Mouse (Mus musculus): ENCODE results near the gene Pold4. TPM values are rescaled to one million over a fixed set of nuclear protein-coding genes. Genes with fewer than 3 reads are reported as not detected.

The Pold4 gene
- total and polyA plus RNA-seq, 2 experiments = 27.2 to 60.4 TPM

GRCm38 (mm10) chr19:4279487-4279886 lies 47.8 kb downstream of the Pold4 start:
- TF ChIP-seq CTCF (IDR thresholded peaks at IDR 0.05; ENCODE audit: low read depth, low read length) (0 out of 2 replicates have a peak, but pooled peaks have one; percentile 7), POLR2A (IDR thresholded peaks at IDR 0.05; ENCODE audit: extremely low read depth, insufficient read depth, low read length) (no peak)
- H3K4me3 ChIP-seq (ENCODE audit: insufficient read depth, low read depth, low read length) = no peak overlapping the region
- 93% methylated on average over 1 of the region's 1 CpGs for WGBS
- no peaks in the 10 kb centered on the region for H3K36me3 ChIP-seq (ENCODE audit: control insufficient read depth, insufficient read depth, low read length)
- DNase-seq (ENCODE audit: extremely low read depth, low read depth, low spot score) = no peak
- 0 out of 2 replicates have a peak, but pooled peaks cover 2% of the 10 kb centered on the region for H3K4me1 ChIP-seq (ENCODE audit: control insufficient read depth, insufficient read depth, low read length)
- no peaks in the 10 kb centered on the region for H3K79me2 ChIP-seq (ENCODE audit: control insufficient read depth, insufficient read depth, low read length)
- H3K27ac ChIP-seq (replicated peaks; ENCODE audit: insufficient read depth, low read depth, low read length) = no peak overlapping the region
- no peaks in the 10 kb centered on the region for H3K27me3 ChIP-seq (ENCODE audit: control insufficient read depth, insufficient read depth, low read length)
- no peak overlapping the region for H3K9ac ChIP-seq (ENCODE audit: low read depth, low read length)

GRCm38 (mm10) chr19:4280425-4280824 lies 48.7 kb downstream of the Pold4 start:
- Histone ChIP-seq H3K4me1 (ENCODE audit: control insufficient read depth, insufficient read depth, low read length) (0 out of 2 replicates have a peak, but pooled peaks cover 2% of the 10 kb centered on the region), H3K27me3 (ENCODE audit: control insufficient read depth, insufficient read depth, low read length) (no peaks in the 10 kb centered on the region), H3K9ac (ENCODE audit: low read depth, low read length) (no peak overlapping the region), H3K79me2 (ENCODE audit: control insufficient read depth, insufficient read depth, low read length) (no peaks in the 10 kb centered on the region), H3K36me3 (ENCODE audit: control insufficient read depth, insufficient read depth, low read length) (no peaks in the 10 kb centered on the region), H3K27ac (replicated peaks; ENCODE audit: insufficient read depth, low read depth, low read length) (no peak overlapping the region), H3K4me3 (ENCODE audit: insufficient read depth, low read depth, low read length) (no peak overlapping the region)
- 97% methylated on average over 9 of the region's 9 CpGs for WGBS
- DNase-seq (ENCODE audit: extremely low read depth, low read depth, low spot score) = no peak
- TF ChIP-seq CTCF (IDR thresholded peaks at IDR 0.05; ENCODE audit: low read depth, low read length) (no peak), POLR2A (IDR thresholded peaks at IDR 0.05; ENCODE audit: extremely low read depth, insufficient read depth, low read length) (no peak)

DNA sequence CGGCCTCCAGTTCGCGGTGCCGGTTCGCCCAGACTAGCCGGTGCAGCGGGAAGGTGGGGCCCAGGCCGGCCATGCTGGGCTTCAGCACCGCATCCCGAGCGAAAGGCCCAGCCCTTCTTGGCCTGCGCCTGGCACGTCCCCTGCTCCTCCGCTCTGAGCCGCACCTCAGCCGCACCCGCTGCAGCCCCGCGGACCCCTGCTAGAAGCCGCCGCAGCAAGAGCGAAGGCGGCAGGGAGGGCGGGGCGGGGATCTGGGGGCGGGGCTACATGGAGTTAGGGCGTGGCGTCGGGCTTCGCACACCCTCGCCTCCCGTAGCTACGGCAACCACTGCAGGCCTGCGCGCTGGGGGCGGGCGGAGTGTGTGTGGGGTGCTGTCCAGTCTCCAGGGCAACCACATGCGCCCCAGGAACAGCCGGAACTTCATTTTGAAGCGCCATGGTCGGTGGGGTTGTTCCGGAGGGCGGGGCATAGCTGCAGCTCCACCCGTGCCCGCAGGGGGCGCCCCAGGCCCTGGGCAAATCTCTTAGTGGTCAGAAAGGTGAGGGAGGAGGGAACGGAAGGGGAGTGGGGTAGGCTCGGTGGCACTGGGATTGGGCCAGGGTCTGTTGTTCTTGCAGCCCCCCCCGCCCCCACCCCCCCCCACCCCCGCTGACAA lies 51.3 kb downstream of the Pold4 start, which contains the start of gene Ankrd13d:
Gene Ankrd13d, minus strand, starts transcription at position 240 of the 656 bp plus-strand sequence.
- Histone ChIP-seq H3K4me3 (ENCODE audit: insufficient read depth, low read depth, low read length) (peak within 1 kb of the TSS; percentile 79), H3K4me1 (ENCODE audit: control insufficient read depth, insufficient read depth, low read length) (0 out of 2 replicates have a peak, but pooled peaks cover 2% of the 10 kb centered on the region), H3K79me2 (ENCODE audit: control insufficient read depth, insufficient read depth, low read length) (no peaks in the 10 kb centered on the region), H3K36me3 (ENCODE audit: control insufficient read depth, insufficient read depth, low read length) (peaks cover 3% of the 10 kb centered on the region; the same call in 1 of the 2 replicates), H3K27ac (replicated peaks; ENCODE audit: insufficient read depth, low read depth, low read length) (no peak within 1 kb of the TSS), H3K9ac (ENCODE audit: low read depth, low read length) (peak within 1 kb of the TSS; percentile 60), H3K27me3 (ENCODE audit: control insufficient read depth, insufficient read depth, low read length) (no peaks in the 10 kb centered on the region)
- peak; percentile 81 for TF ChIP-seq CTCF (IDR thresholded peaks at IDR 0.05; ENCODE audit: low read depth, low read length)
- TF ChIP-seq POLR2A (IDR thresholded peaks at IDR 0.05; ENCODE audit: extremely low read depth, insufficient read depth, low read length) = no peak
- WGBS = under 1% methylated on average over 49 of the region's 50 CpGs
- DNase-seq (ENCODE audit: extremely low read depth, low read depth, low spot score) = peak; percentile 35

Other genes starting within 250 kb of the Pold4 start
- 44.3 and 49.8 TPM in 2 replicates for gene Acy3, start 245.3 kb upstream of the Pold4 start, total RNA-seq (2014; rRNA removed)
- gene Acy3, start 245.3 kb upstream of the Pold4 start, polyA plus RNA-seq (2012; rRNA removed) = 232 and 326 TPM in 2 replicates
- gene Tbx10, start 239.1 kb upstream of the Pold4 start, total RNA-seq (2014; rRNA removed) = not detected in 2 replicates
- not detected in 2 replicates for gene Tbx10, start 239.1 kb upstream of the Pold4 start, polyA plus RNA-seq (2012; rRNA removed)
- 30.1 and 36.0 TPM in 2 replicates for gene Nudt8, start 231.3 kb upstream of the Pold4 start, total RNA-seq (2014; rRNA removed)
- 13.4 and 18.5 TPM in 2 replicates for gene Nudt8, start 231.3 kb upstream of the Pold4 start, polyA plus RNA-seq (2012; rRNA removed)
- gene Gm49405, start 231.3 kb upstream of the Pold4 start, total RNA-seq (2014; rRNA removed) = 0.54 and 0.92 TPM in 2 replicates
- 0.72 and 1.1 TPM in 2 replicates for gene Gm49405, start 231.3 kb upstream of the Pold4 start, polyA plus RNA-seq (2012; rRNA removed)
- gene Doc2g, start 228.6 kb upstream of the Pold4 start, total RNA-seq (2014; rRNA removed) = 0.74 and 0.87 TPM in 2 replicates
- 2.3 and 4.9 TPM in 2 replicates for gene Doc2g, start 228.6 kb upstream of the Pold4 start, polyA plus RNA-seq (2012; rRNA removed)
- gene Ndufv1, start 219.1 kb upstream of the Pold4 start, total RNA-seq (2014; rRNA removed) = 189 and 197 TPM in 2 replicates
- gene Ndufv1, start 219.1 kb upstream of the Pold4 start, polyA plus RNA-seq (2012; rRNA removed) = 239 and 251 TPM in 2 replicates
- 456 and 810 TPM in 2 replicates for gene Gstp1, start 193.9 kb upstream of the Pold4 start, total RNA-seq (2014; rRNA removed)
- gene Gstp1, start 193.9 kb upstream of the Pold4 start, polyA plus RNA-seq (2012; rRNA removed) = 965 and 1,374 TPM in 2 replicates
- 4.1 and 7.9 TPM in 2 replicates for gene Gstp2, start 185.9 kb upstream of the Pold4 start, total RNA-seq (2014; rRNA removed)
- gene Gstp2, start 185.9 kb upstream of the Pold4 start, polyA plus RNA-seq (2012; rRNA removed) = 4.4 and 9.2 TPM in 2 replicates
- 21.5 and 28.1 TPM in 2 replicates for gene Gstp3, start 172.3 kb upstream of the Pold4 start, total RNA-seq (2014; rRNA removed)
- gene Gstp3, start 172.3 kb upstream of the Pold4 start, polyA plus RNA-seq (2012; rRNA removed) = 54.3 and 66.1 TPM in 2 replicates
- gene Cabp2, start 150.3 kb upstream of the Pold4 start, total RNA-seq (2014; rRNA removed) = 0.13 and 0.37 TPM in 2 replicates
- gene Cabp2, start 150.3 kb upstream of the Pold4 start, polyA plus RNA-seq (2012; rRNA removed) = 0.27 and 0.70 TPM in 2 replicates
- 33.9 and 44.0 TPM in 2 replicates for gene Cdk2ap2, start 134.7 kb upstream of the Pold4 start, total RNA-seq (2014; rRNA removed)
- 185 and 198 TPM in 2 replicates for gene Cdk2ap2, start 134.7 kb upstream of the Pold4 start, polyA plus RNA-seq (2012; rRNA removed)
- 1.7 and 4.9 TPM in 2 replicates for gene Pitpnm1, start 131.9 kb upstream of the Pold4 start, total RNA-seq (2014; rRNA removed)
- 8.1 and 14.2 TPM in 2 replicates for gene Pitpnm1, start 131.9 kb upstream of the Pold4 start, polyA plus RNA-seq (2012; rRNA removed)
- 16.5 and 20.1 TPM in 2 replicates for gene Aip, start 106.0 kb upstream of the Pold4 start, total RNA-seq (2014; rRNA removed)
- gene Aip, start 106.0 kb upstream of the Pold4 start, polyA plus RNA-seq (2012; rRNA removed) = 30.0 and 33.5 TPM in 2 replicates
- gene Gpr152, start 92.1 kb upstream of the Pold4 start, total RNA-seq (2014; rRNA removed) = not detected in 2 replicates
- gene Gpr152, start 92.1 kb upstream of the Pold4 start, polyA plus RNA-seq (2012; rRNA removed) = 0.02 TPM in 2 replicates
- gene Cabp4, start 87.9 kb upstream of the Pold4 start, total RNA-seq (2014; rRNA removed) = 0.37 TPM in 1 of 2 replicates, not detected in the other
- gene Cabp4, start 87.9 kb upstream of the Pold4 start, polyA plus RNA-seq (2012; rRNA removed) = not detected in 2 replicates
- 66.1 and 72.6 TPM in 2 replicates for gene Coro1b, start 83.3 kb upstream of the Pold4 start, total RNA-seq (2014; rRNA removed)
- 109 and 114 TPM in 2 replicates for gene Coro1b, start 83.3 kb upstream of the Pold4 start, polyA plus RNA-seq (2012; rRNA removed)
- gene Ptprcap, start 78.3 kb upstream of the Pold4 start, total RNA-seq (2014; rRNA removed) = 1.7 and 4.1 TPM in 2 replicates
- gene Ptprcap, start 78.3 kb upstream of the Pold4 start, polyA plus RNA-seq (2012; rRNA removed) = 6.9 and 8.2 TPM in 2 replicates
- 7.2 and 7.4 TPM in 2 replicates for gene Rps6kb2, start 68.5 kb upstream of the Pold4 start, total RNA-seq (2014; rRNA removed)
- 28.3 and 31.6 TPM in 2 replicates for gene Rps6kb2, start 68.5 kb upstream of the Pold4 start, polyA plus RNA-seq (2012; rRNA removed)
- gene Carns1, start 56.4 kb upstream of the Pold4 start, total RNA-seq (2014; rRNA removed) = 0.40 and 0.65 TPM in 2 replicates
- gene Carns1, start 56.4 kb upstream of the Pold4 start, polyA plus RNA-seq (2012; rRNA removed) = 1.8 and 1.9 TPM in 2 replicates
- gene Tbc1d10c, start 40.6 kb upstream of the Pold4 start, total RNA-seq (2014; rRNA removed) = 0.46 and 1.4 TPM in 2 replicates
- 1.7 and 2.2 TPM in 2 replicates for gene Tbc1d10c, start 40.6 kb upstream of the Pold4 start, polyA plus RNA-seq (2012; rRNA removed)
- gene Ppp1ca, start 39.8 kb upstream of the Pold4 start, total RNA-seq (2014; rRNA removed) = 170 TPM in 2 replicates
- gene Ppp1ca, start 39.8 kb upstream of the Pold4 start, polyA plus RNA-seq (2012; rRNA removed) = 399 and 571 TPM in 2 replicates
- 0.74 and 1.3 TPM in 2 replicates for gene Rad9a, start 30.2 kb upstream of the Pold4 start, total RNA-seq (2014; rRNA removed)
- gene Rad9a, start 30.2 kb upstream of the Pold4 start, polyA plus RNA-seq (2012; rRNA removed) = 7.0 and 7.5 TPM in 2 replicates
- 0.27 and 0.28 TPM in 2 replicates for gene Clcf1, start 17.7 kb upstream of the Pold4 start, total RNA-seq (2014; rRNA removed)
- gene Clcf1, start 17.7 kb upstream of the Pold4 start, polyA plus RNA-seq (2012; rRNA removed) = 0.87 and 3.8 TPM in 2 replicates
- not detected in 2 replicates for gene AC109138.7, start 17.5 kb upstream of the Pold4 start, total RNA-seq (2014; rRNA removed)
- not detected in 2 replicates for gene AC109138.7, start 17.5 kb upstream of the Pold4 start, polyA plus RNA-seq (2012; rRNA removed)
- gene Ssh3, start 37.3 kb downstream of the Pold4 start, total RNA-seq (2014; rRNA removed) = 11.5 and 12.1 TPM in 2 replicates
- 15.3 and 29.2 TPM in 2 replicates for gene Ssh3, start 37.3 kb downstream of the Pold4 start, polyA plus RNA-seq (2012; rRNA removed)
- gene Ankrd13d, start 51.2 kb downstream of the Pold4 start, total RNA-seq (2014; rRNA removed) = 0.40 and 0.46 TPM in 2 replicates
- gene Ankrd13d, start 51.2 kb downstream of the Pold4 start, polyA plus RNA-seq (2012; rRNA removed) = 0.27 and 0.60 TPM in 2 replicates
- 11.3 and 16.4 TPM in 2 replicates for gene Grk2, start 74.3 kb downstream of the Pold4 start, total RNA-seq (2014; rRNA removed)
- 23.4 and 30.3 TPM in 2 replicates for gene Grk2, start 74.3 kb downstream of the Pold4 start, polyA plus RNA-seq (2012; rRNA removed)
- 29.6 and 32.7 TPM in 2 replicates for gene Kdm2a, start 166.4 kb downstream of the Pold4 start, total RNA-seq (2014; rRNA removed)
- 39.5 and 52.6 TPM in 2 replicates for gene Kdm2a, start 166.4 kb downstream of the Pold4 start, polyA plus RNA-seq (2012; rRNA removed)
- gene Rhod, start 207.5 kb downstream of the Pold4 start, total RNA-seq (2014; rRNA removed) = 23.9 and 33.7 TPM in 2 replicates
- gene Rhod, start 207.5 kb downstream of the Pold4 start, polyA plus RNA-seq (2012; rRNA removed) = 34.9 and 39.6 TPM in 2 replicates
- 0.27 and 0.28 TPM in 2 replicates for gene Syt12, start 245.5 kb downstream of the Pold4 start, total RNA-seq (2014; rRNA removed)
- 0.47 and 0.91 TPM in 2 replicates for gene Syt12, start 245.5 kb downstream of the Pold4 start, polyA plus RNA-seq (2012; rRNA removed)

Measured in liver, adult 2 months (tissue).